Mouse (Mus musculus) embryo, embryonic 11.5 days (tissue): Measurements from ENCODE around the gene Arl6ip6.

Source experiments
- DNase-seq: peaks from one replicate; pipeline ENCODE4 v3.0.0-alpha.2; 2012; ENCODE audit warnings: low read depth, low spot score

The Arl6ip6 gene

DNA sequence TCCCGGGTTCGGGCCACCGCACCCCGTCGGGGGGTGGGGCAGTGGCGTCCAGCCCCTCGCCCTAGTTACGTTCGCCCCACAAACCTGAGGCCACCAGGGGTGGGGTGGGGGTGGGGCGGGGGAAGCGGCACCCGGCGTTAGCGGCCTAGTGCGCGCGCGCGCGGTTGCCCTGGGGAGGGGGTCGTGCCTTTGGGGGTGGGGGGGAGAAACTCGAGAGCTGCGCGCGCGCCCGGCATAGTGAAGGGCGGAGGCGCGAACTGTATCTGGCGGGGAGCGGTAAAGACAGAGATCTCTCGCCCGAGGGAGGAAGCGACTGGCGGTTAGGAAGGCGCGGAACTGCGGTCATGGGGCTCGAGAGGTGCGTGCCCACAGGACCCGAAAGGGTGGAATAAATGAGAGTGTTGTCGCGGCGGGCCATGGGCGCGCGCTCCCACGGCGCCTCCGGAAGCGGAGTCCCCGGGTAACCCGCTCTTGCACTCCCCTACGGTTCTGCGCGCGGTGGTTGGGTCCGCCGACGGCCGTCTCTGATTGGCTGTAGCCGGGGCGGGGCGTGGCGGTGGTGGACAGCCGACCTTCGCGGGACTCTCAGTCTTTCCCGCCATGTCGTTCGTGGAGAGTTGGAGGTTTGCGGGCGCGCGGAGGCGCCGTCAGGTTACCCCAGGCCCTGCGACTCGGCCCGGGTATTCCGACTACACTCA is at the start of gene Arl6ip6:
Gene Arl6ip6 (plus strand): TSS at position 204 of the 698 bp plus-strand sequence.
- DNase-seq = peak; percentile 89

DNA sequence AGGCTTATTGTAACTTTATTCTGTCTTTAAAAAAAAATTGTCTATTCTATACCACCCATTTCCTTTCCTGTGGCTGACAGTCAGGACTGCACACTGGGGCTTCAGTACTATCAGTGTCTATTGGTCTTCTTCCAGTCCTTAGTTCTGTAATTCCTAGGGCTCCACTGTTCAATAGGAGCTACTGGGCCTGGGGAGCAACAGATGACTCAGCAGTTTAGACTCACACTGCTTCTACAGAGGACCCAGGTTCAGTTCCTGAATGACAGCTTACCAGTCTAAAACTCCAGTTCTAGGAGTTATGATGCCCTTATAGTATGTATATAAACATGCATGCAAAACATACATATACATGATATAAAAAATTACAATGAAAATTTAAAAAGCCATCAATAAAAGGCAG is 44.7 kb upstream of the Arl6ip6 start:
- no peak for DNase-seq

DNA sequence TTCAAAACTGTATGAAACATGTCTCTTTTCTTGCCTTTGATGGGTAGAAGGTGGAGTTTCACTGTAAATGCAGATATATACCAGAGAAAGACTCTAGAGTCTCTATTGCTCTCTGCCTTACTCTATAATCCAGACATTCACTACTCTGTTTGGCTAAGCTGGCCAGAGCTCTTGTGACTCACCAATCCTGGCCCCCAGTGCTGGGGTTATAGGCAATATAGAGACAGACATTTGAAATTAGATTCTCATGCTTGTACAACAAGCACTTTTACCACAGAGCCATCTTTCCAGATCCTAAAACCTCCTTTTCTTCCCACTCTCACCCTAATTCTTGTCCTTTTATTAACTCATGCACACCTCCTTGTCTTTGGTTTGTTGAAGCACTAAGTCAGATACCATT is 17.6 kb upstream of the Arl6ip6 start:
- DNase-seq = no peak

DNA sequence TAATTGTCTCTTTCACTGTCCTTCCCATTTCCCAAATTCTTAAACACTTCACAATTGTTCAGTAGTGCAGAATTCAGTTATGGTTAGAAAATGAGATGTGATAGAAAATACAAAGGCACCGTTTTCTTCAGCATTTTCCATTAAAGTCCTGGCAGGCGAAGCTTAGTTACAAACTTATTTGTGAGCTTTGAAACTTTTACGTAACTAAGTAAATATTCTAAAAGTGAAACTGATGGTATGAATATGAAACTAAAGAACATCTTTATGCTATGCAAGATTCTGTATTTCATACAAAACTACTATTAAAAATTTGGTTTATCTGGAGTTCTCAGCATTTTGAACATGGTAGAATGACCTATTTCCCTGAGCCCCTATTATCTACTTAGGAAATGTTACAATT is 12.6 kb upstream of the Arl6ip6 start:
- DNase-seq = no peak

DNA sequence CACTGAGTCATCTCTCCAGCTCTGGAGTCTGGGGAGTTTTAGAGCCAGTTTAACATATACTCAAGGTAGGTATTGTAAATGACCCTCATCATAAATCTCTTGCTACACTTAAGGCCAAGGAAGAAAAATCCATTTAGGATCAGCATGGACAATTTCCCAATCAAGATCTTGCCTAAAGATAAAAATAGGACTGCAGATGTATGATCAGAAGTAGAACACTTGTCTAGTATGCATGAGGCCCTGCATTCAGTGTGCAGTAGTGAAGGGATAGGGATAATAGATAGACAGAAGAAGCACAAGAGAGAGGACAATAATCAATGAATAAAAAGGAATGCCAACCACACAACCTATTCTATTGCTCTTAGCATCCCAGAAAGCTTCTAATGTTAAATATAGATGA is 11.7 kb upstream of the Arl6ip6 start:
- no peak for DNase-seq

DNA sequence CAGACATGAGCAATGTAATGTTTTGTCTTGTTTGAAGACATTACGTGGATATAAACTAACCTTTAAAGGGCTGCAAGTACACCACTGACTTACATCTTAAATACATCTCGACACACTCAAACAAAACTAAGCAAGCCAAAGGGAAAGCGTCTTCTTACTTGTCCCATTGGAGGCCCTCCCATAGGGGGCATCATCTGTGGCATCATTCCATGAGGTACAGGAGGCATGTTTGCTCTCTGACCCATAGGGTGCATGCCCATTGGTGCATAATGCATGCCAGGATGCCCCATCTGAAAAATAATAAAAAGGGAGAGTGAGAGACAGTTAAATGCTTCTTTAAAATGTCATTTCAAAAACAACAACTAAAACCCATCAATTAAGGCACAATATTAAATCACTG is 1.7 kb upstream of the Arl6ip6 start:
- no peak for DNase-seq

DNA sequence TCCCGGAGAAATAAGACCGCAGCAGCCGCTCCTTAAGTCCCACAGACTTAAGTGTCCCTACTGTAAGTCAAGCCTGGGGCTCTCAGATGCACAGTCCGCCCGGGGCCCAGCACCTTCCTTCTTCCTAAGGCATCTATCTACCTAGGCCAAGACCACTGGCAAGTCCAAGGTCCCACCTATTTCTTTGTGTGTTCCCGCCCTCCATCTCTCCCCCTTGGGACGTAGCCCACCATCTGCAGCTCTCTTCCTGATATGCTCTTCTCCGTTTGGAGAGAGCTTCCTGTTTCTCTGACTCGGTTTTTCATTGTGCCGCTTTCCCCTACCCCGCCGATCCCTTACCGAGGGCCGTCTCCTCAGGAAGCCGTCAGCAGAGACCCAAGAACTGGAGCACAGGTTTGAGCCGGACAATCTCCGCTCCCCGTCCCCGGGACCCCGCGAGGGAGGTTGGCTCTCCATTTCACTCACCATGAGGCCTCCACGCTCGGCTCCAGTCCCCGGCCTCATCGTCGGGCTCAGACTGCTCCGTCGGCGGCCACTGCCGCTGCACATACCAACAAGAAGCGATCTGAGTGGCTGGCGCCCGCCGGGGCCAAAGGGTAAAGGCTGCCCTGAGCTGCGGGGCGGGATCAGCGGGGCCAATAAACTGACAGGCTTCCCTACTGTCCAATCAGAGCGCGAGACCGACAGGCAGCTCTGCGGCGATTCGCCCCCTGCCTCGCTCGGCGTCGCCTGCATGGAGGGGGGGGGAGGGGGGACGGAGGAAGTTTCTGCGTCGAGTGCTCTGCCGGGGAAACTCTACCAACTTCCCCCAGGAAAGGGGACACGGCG is 628 bp upstream of the Arl6ip6 start, which contains the start of gene Prpf40a:
Gene Prpf40a (minus strand): TSS at position 601 of the 828 bp plus-strand sequence.
- peak; percentile 97 for DNase-seq

DNA sequence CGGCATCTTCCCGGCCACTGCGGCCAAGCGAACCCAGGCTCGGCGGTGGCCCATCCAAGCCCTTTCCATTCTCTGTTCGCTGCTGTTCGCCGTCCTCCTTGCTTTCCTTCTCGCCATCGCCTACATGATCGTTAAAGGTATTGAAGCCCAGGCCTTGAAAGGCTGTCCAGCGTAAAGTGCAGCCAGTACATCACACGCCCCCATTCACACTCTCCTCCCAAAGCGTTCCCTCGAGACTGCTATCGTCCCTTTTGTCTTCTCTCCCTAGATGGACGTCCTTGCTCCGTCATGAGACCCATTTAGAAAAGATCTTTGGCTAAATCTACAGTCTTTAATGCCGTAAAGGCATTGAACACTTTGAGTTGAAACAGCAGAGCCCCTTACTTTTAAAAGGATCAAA is 860 bp downstream of the Arl6ip6 start:
- peak; percentile 32 for DNase-seq

DNA sequence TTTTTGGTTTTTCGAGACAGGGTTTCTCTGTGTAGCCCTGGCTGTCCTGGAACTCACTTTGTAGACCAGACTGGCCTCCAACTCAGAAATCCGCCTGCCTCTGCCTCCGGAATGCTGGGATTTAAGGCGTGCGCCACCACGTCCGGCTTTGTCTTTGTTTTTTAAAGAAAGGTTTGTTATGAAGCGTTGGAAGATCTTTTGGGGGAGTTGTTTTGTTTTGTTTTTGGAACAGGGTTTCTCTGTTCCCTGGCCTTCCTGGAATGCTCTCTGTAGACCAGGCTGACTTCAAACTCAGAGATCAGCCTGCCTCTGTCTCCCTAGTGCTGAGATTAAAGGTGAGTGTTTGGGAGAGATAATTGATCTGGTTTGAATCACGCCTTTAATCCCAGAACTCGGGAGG is 4.9 kb downstream of the Arl6ip6 start:
- DNase-seq = no peak

DNA sequence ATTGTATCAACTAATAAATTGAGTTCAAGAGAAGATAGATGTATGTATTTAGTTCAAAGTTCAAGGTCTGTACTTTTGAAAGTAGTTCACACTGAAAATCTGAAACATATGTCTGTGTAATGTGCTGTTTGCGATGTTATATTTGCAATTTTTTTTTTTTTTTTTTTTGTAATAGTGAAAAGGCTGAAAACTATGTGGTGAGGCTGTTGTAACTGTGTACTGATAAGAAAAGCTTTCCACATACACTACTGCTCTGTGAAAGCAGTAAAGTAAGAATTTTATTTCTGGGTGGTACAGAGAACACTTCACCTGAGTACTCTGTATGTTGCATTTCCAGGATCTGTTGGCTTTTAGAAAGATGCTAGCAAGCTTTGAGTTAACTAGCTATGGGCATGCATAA is 7.7 kb downstream of the Arl6ip6 start:
- no peak for DNase-seq

DNA sequence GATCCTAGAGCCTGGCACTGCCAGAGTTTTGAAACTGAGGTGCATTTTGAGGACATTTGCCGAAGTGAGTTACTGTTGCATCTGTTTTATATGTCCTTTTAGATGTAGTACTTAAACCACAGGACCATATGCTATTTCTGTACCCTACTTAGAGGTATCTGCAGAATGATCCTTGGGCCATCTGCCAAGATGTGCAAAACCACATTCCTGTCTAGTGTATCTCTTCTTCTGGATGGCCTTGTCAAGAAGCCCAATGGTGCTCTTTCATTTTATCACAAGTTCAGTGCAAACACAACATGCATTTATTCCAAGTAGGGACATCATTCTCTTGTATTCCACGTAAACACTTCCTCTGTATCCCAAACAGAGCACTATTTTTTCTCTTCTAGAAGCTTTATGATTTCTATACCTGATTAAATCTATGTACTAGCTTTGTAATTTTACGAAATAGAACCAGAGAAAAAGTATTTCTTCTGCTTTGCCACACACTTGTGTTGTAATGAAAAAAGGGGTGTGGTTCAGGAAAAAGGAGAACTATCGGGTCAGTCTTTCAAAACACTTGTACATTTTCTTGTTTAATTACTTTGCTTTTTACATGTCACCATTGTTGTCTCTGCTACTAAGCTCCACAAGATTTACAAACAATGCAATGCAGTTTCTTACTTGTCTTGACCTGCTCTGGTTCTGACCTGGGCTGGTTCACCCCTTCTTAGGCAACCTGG is 8.8 kb downstream of the Arl6ip6 start:
- no peak for DNase-seq

DNA sequence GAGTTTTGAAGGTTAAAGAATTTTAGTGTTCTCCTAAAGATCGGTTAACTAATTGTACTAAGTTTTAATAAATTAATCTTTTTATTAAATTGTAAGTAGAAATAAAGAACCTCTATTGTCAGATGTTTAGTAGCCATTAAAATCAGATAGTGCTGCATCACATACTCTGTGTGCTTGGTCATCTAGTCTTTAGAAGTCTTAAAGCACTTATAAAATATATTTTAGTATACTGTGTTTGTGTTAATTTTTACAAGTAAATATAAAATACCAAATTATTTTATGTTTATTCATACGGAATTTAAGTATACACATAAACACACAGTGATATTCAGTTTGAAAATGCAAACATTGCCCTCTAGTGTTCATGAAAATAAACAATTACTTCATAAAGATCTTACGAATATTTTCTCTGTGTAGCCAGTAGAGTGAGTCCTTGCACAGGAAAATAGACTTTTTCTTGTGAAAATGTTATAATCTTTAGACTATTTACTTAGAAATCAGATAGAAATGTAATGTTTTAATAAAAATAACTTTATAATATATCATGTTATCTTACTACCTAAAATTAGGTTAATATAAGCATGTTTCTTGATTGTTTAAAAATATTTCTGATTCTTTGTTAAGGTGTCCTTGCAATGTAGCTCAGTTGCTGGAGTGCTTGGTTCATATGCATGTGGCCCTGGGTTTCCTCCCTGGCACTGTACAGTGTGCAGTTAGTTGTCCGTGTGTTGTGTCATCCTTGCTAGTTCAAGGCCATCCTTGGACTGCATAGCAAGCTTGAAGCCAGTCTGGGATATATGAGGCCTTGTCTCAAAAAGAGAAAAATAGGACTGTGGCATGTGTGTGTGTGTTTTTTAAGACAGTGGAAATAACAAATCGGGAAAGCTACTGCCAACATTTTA is 13.1 kb downstream of the Arl6ip6 start:
- DNase-seq = no peak

DNA sequence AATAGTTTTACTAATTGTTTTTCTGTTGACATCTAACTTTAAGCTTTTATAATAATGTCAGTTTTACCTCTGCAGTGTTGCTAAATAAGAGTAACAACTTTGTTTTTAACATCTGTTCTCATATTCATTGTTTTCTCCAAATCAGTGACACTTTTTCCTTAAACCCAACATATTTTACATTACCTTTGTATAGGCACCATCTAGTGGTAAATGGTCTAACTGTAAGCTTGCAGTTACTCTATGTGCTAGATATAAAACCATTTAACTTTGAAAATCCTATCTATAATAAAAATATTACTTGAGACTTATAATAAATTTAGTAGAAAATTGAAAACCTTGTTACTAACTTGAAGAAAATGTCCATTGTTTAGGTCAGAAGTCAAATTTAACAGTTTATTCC is 15.2 kb downstream of the Arl6ip6 start:
- DNase-seq = no peak

DNA sequence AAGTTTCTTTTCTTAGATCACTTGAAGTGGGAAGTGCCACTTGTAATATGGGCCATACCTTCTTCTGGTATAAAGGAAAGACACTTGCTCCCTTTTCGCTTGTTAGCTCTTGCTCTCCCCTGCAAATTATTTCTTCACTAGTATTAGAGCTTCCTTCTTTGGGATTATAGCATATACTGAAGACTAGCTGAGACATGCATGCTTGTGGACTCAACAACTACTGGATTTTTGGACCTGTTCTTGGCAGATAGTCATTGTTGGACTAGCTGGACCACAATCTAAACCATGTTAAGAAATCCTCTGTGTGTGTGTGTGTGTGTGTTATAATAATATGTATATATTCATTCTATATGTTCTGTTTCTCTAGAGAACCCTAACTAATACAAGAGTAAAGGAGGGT is 22.0 kb downstream of the Arl6ip6 start:
- no peak for DNase-seq

DNA sequence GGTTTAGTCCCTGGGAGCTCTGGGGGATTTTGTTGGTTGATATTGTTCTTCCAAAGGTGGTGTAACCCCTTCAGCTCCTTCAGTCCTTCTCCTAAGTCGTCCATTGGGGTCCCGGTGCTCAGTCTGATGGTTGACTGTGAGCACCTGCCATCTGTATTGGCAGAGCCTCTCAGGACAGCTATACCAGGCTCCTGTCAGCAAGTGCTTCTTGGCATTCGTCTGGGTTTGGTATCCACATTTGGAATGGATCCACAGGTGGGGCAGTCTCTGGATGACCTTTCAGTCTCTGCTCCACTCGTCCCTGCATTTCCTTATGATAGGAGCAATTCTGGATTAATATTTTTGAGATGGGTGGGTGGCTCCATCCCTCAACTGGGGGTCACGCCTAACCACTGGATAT is 30.7 kb downstream of the Arl6ip6 start:
- DNase-seq = no peak

DNA sequence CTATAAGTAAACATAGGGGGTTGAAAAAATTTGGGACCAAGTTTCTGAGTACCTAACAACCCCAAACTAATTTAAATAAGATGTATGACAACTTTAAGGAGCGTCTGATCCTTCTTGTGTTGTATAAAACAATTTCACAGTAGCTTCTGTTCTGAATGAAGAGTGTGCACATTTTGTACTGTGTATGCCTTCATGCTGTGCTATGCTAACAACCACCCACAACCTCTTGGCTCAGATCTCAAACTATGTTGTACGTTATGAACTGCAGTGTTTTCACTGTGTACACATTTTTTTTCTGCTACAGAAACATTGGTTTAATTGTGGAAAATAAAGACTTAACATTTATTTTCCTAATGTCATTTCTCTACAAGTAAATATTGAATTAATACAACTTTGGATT is 65.5 kb downstream of the Arl6ip6 start:
- DNase-seq = no peak
